Mouse (Mus musculus) kidney, adult 2 months (tissue): Measurements from ENCODE around the gene Lhcgr.
"Not testable (repeated sequence)": the region's sequence is repeated elsewhere in the genome, so short reads cannot be mapped to it uniquely, and the experiment has no call there.

ENCODE experiments used
- CTCF ChIP-seq: fragments of 200-500 bp; conservative IDR thresholded peaks from 2 replicates; pipeline ENCODE4 v1.5.1; 2011; ENCODE audit warnings: low read depth, mild to moderate bottlenecking, control low read depth, low read length, moderate library complexity, mixed read lengths; ENCODE audit not compliant: insufficient read depth, insufficient read length
- POLR2A ChIP-seq: fragments of 200-500 bp; IDR thresholded peaks from one replicate; pipeline ENCODE4 v1.6.1; 2011; ENCODE audit warnings: low read depth, low read length, control low read depth

- TF ChIP-seq CTCF, POLR2A: not testable (repeated sequence)
Measured at GRCm38 (mm10) chr17:88812943-88813342, 21.2 kb upstream of the Lhcgr start.
